Mouse (Mus musculus): ENCODE results near the gene Selenos.

- TF ChIP-seq POLR2A (IDR thresholded peaks at IDR 0.05; ENCODE audit: insufficient read length, low read depth): no peak
- TF ChIP-seq TCF12 (IDR thresholded peaks at IDR 0.05; ENCODE audit: insufficient read depth, poor library complexity, severe bottlenecking): no peak
- no peak for TF ChIP-seq MYOD1 (IDR thresholded peaks at IDR 0.05; ENCODE audit: control insufficient read depth in 1 of 3, insufficient read length in 2 of 3, low read depth in 2 of 3)
- TF ChIP-seq MYOG (IDR thresholded peaks at IDR 0.05; ENCODE audit: control insufficient read depth in 1 of 3, insufficient read depth in 1 of 3, insufficient read length in 2 of 3, low read depth in 2 of 3): no peak
- no peak for TF ChIP-seq REST (IDR thresholded peaks at IDR 0.05; ENCODE audit: insufficient read depth, insufficient read length)
- no peak for TF ChIP-seq CEBPB (IDR thresholded peaks at IDR 0.05; ENCODE audit: insufficient read depth, poor library complexity, severe bottlenecking)
- TF ChIP-seq MAX (IDR thresholded peaks at IDR 0.05; ENCODE audit: low read depth): no peak
- no peak for TF ChIP-seq POLR2AphosphoS2 (IDR thresholded peaks at IDR 0.05; ENCODE audit: insufficient read length, low read depth)
- no peak for TF ChIP-seq E2F4 (IDR thresholded peaks at IDR 0.05; ENCODE audit: insufficient read depth)
These were observed 25.4 kb upstream of the Selenos start for GRCm38 (mm10) chr7:66053946-66054483.
